Mouse (Mus musculus) skeletal muscle tissue, postnatal 0 days (tissue): ENCODE results near the gene Reg3g. TPM values are rescaled to one million over a fixed set of nuclear protein-coding genes. Genes with fewer than 3 reads are reported as not detected.

Experiments used
- polyA plus RNA-seq: library from polyadenylated mRNA; unstranded; fragments of >200 nt; fragmentation: Nextera tagmentation; extraction: Ambion mirVana; gene quantifications from 2 replicates; pipeline ENCODE4 v1.2.1, GENCODE M21; 2015

The Reg3g gene
- polyA plus RNA-seq, result not detected in 2 replicates

DNA sequence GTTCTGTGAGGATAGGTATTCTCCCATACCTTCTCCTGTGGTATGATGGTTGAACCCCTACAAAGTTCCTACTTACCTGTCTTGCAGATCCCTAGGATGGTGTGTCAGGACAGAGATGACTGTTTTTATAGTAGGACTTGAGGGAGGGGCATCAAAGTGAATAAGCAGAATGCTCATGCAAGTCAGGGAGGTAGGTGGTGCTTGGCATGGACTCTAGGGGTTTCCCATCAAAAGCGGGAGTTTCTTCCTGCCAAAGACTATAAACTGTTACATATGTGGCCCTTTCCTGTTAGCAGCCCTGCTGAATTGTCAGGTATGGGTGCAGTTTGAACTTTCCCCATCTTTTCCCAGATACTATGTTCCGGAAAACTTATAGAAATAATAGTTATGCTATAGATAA, at the start of gene Reg3g:
Reg3g (minus strand) TSS at position 101 of the 400 bp plus-strand sequence.

DNA sequence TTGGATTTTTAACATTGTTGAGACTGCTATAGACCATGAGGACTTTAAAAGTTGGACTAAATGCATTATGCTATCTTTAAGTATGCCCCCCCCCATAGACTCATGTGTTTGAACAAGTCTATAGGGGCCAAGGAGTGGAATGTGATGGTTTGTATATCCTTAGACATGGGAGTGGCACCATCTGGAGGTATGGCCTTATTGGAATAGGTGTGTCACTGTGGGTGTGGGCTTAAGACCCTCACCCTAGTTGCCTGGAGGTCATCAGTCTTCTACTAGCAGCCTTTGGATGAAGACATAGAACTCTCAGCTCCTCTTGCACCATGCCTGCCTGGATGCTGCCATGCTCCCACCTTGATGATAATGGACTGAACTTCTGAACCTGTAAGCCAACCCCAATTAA, 46.3 kb downstream of the Reg3g start, which contains the start of gene Reg1:
Reg1 (plus strand) TSS at position 301 of the 400 bp plus-strand sequence.

Other genes with a start within 250 kb of the Reg3g start
- not detected in 2 replicates for gene Reg3b, start 98.2 kb downstream of the Reg3g start, polyA plus RNA-seq
- not detected in 2 replicates for gene Reg3d, start 90.0 kb downstream of the Reg3g start, polyA plus RNA-seq
- gene Reg3a, start 88.2 kb downstream of the Reg3g start, polyA plus RNA-seq, result not detected in 2 replicates
- not detected in 2 replicates for gene Reg2, start 73.2 kb downstream of the Reg3g start, polyA plus RNA-seq
- gene Reg1, start 46.2 kb downstream of the Reg3g start, polyA plus RNA-seq, result not detected in 2 replicates